Mouse (Mus musculus) lung, embryonic 15.5 days (tissue): ENCODE results near the gene Slc25a54. TPM values are rescaled to one million over a fixed set of nuclear protein-coding genes. Genes with fewer than 3 reads are reported as not detected.

Experiments
- microRNA-seq: library from miRNA; unstranded; fragments of <30 nt; microRNA quantifications from one replicate; pipeline ENCODE4, GENCODE M21; 2016
- polyA plus RNA-seq: library from polyadenylated mRNA; unstranded; fragments of >200 nt; fragmentation: Nextera tagmentation; extraction: Ambion mirVana; gene quantifications from 2 replicates; pipeline ENCODE4 v1.2.1, GENCODE M21; 2015

The Slc25a54 gene
- polyA plus RNA-seq, 1 experiment from 2014 or later, result not detected

Small RNAs within 50 kb of the gene (microRNA-seq; reads per million reads assigned to microRNA genes)
- not detected for gene Gm44384

Other genes with a start within 250 kb of the Slc25a54 start
- gene Stxbp3, start 239.9 kb upstream of the Slc25a54 start, polyA plus RNA-seq, result 38.8 and 43.1 TPM in 2 replicates
- gene Fndc7, start 190.5 kb upstream of the Slc25a54 start, polyA plus RNA-seq, result 0.23 and 0.42 TPM in 2 replicates
- gene Prpf38b, start 168.7 kb upstream of the Slc25a54 start, polyA plus RNA-seq, result 73.4 and 81.9 TPM in 2 replicates
- 0.32 and 0.42 TPM in 2 replicates for gene Henmt1, start 140.6 kb upstream of the Slc25a54 start, polyA plus RNA-seq
- not detected in 2 replicates for gene Gm9857, start 140.0 kb upstream of the Slc25a54 start, polyA plus RNA-seq
- gene Fam102b, start 52.9 kb upstream of the Slc25a54 start, polyA plus RNA-seq, result 11.2 and 11.6 TPM in 2 replicates
- 29.5 and 30.7 TPM in 2 replicates for gene Slc25a24, start 42.7 kb downstream of the Slc25a54 start, polyA plus RNA-seq